Mouse (Mus musculus) forebrain, postnatal 0 days (tissue): ENCODE measurements around the gene Krtap3-3. TPM values are rescaled to one million over a fixed set of nuclear protein-coding genes. Genes with fewer than 3 reads are reported as not detected.

Source experiments
- ATAC-seq: fragments of 200-750 bp; cut with Nextera tagmentation; 2 replicates; pipeline ENCODE4 v1.8.0; 2017; ENCODE audit warnings: mild to moderate bottlenecking, moderate library complexity
- DNase-seq: peaks from one replicate; pipeline ENCODE4 v3.0.0-alpha.2; 2015
- H3K27ac ChIP-seq: fragments of 300-500 bp; sonication (generic); 2 replicates; pipeline ENCODE4 v1.5.1; 2014; ENCODE audit warnings: low read depth, mild to moderate bottlenecking, antibody characterized with exemption, low read length, moderate library complexity, mixed read lengths
- H3K27me3 ChIP-seq: fragments of 300-500 bp; sonication (generic); 2 replicates; pipeline ENCODE4 v1.6.1; 2014; ENCODE audit warnings: mild to moderate bottlenecking, low read length, mixed read lengths; ENCODE audit not compliant: insufficient read depth
- H3K36me3 ChIP-seq: fragments of 300-500 bp; sonication (generic); 2 replicates; pipeline ENCODE4 v1.6.1; 2014; ENCODE audit warnings: mild to moderate bottlenecking, moderate library complexity; ENCODE audit not compliant: insufficient read depth
- H3K4me1 ChIP-seq: fragments of 300-500 bp; sonication (generic); 2 replicates; pipeline ENCODE4 v1.6.1; 2014; ENCODE audit warnings: antibody characterized with exemption; ENCODE audit not compliant: insufficient read depth
- H3K4me2 ChIP-seq: fragments of 300-500 bp; sonication (generic); 2 replicates; pipeline ENCODE4 v1.6.1; 2014; ENCODE audit warnings: low read depth, mild to moderate bottlenecking, moderate library complexity
- H3K4me3 ChIP-seq: fragments of 300-500 bp; sonication (generic); 2 replicates; pipeline ENCODE4 v1.5.1; 2014; ENCODE audit warnings: low read depth, low read length, mixed read lengths
- H3K9ac ChIP-seq: fragments of 300-500 bp; sonication (generic); 2 replicates; pipeline ENCODE4 v1.6.1; 2014; ENCODE audit warnings: mild to moderate bottlenecking
- H3K9me3 ChIP-seq: fragments of 300-500 bp; sonication (generic); 2 replicates; pipeline ENCODE4 v1.6.1; 2016; ENCODE audit warnings: low read length
- CTCF ChIP-seq: sonication (generic); IDR thresholded peaks from 2 replicates; pipeline ENCODE4 v1.5.1; 2016; ENCODE audit warnings: antibody characterized with exemption, control low read depth, low read depth
- WGBS: fragments of 180-500 bp; shearing (Covaris S2); extraction: QIAGEN DNeasy Blood & Tissue Kit; methylation state at CpG from one replicate; pipeline ENCODE4 v1.1.7; 2014; 5-methylcytosine and 5-hydroxymethylcytosine counted together
- polyA plus RNA-seq: library from polyadenylated mRNA; unstranded; fragments of >200 nt; fragmentation: Nextera tagmentation; extraction: Ambion mirVana; gene quantifications from 2 replicates; pipeline ENCODE4 v1.2.1, GENCODE M21; 2015
- total RNA-seq: library from RNA; depleted of rRNA; stranded (reverse); fragments of >200 nt; gene quantifications from 2 replicates; pipeline ENCODE4 v1.2.3, GENCODE M21; 2014; rRNA removed

The Krtap3-3 gene
- total and polyA plus RNA-seq, 2 experiments from 2014 or later: not detected

- Histone ChIP-seq H3K4me2 (no peak within 1 kb of the TSS), H3K4me3 (no peak within 1 kb of the TSS), H3K27ac (no peak within 1 kb of the TSS), H3K36me3 (no peaks in the 10 kb centered on the region), H3K9me3 (no peaks in the 10 kb centered on the region), H3K4me1 (no peaks in the 10 kb centered on the region), H3K9ac (no peak within 1 kb of the TSS), H3K27me3 (no peaks in the 10 kb centered on the region)
- no peak for TF ChIP-seq CTCF
- DNase-seq (no peak), ATAC-seq (no peak)
- 95% methylated on average over 2 of the region's 2 CpGs for whole genome bisulfite sequencing
These were observed 6.1 kb upstream of the Krtap3-3 start, which contains the start of gene Krtap3-2 for GRCm38 (mm10) chr11:99556753-99557152. Krtap3-2 (minus strand) TSS chr11:99556853.

GRCm38 (mm10) chr11:99556195-99556594 lies 5.5 kb upstream of the Krtap3-3 start:
- no peak for ATAC-seq
- TF ChIP-seq CTCF: no peak
- 94% methylated on average over 2 of the region's 2 CpGs for WGBS

DNA sequence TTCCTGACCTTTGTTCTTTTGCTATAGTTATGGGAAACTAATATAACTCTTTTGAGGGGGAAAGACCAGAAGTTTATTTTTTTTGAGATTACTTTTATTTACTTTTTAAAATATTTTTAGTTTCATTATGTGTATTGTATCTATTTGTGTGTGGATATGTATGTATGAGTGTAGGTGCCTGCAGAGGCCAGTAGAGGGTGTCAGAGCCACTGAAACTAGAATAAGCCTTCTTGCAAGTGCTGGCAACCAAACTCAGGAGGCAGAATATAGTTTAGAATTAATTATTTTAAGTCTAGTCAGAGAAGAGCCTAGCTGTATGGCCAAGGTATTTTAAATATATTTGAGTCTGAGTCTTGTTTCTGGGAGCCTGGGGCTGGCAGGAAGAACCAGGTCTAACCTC lies 2.8 kb downstream of the Krtap3-3 start:
- ATAC-seq (no peak), DNase-seq (no peak)
- H3K4me1 ChIP-seq: no peaks in the 10 kb centered on the region
- H3K4me3 ChIP-seq: no peak overlapping the region
- no peak overlapping the region for H3K4me2 ChIP-seq
- H3K9me3 ChIP-seq: no peaks in the 10 kb centered on the region
- no peak overlapping the region for H3K27ac ChIP-seq
- no peaks in the 10 kb centered on the region for H3K36me3 ChIP-seq
- H3K9ac ChIP-seq: no peak overlapping the region
- no peak for TF ChIP-seq CTCF
- no peaks in the 10 kb centered on the region for H3K27me3 ChIP-seq

More at GRCm38 (mm10) chr11:99556195-99556594, 5.5 kb upstream of the Krtap3-3 start:
- H3K9ac ChIP-seq: no peak overlapping the region
- H3K27me3 ChIP-seq: no peaks in the 10 kb centered on the region
- no peak overlapping the region for H3K4me3 ChIP-seq
- no peaks in the 10 kb centered on the region for H3K36me3 ChIP-seq
- DNase-seq: no peak
- no peaks in the 10 kb centered on the region for H3K4me1 ChIP-seq
- no peak overlapping the region for H3K27ac ChIP-seq
- H3K9me3 ChIP-seq: no peaks in the 10 kb centered on the region
- H3K4me2 ChIP-seq: no peak overlapping the region

- Histone ChIP-seq H3K27me3 (no peaks in the 10 kb centered on the region), H3K4me1 (no peaks in the 10 kb centered on the region), H3K4me3 (no peak overlapping the region), H3K4me2 (no peak overlapping the region), H3K9me3 (no peaks in the 10 kb centered on the region), H3K9ac (no peak overlapping the region), H3K36me3 (no peaks in the 10 kb centered on the region), H3K27ac (no peak overlapping the region)
- ATAC-seq (peak; percentile 45; the same call in 1 of the 2 replicates), DNase-seq (peak; percentile 22)
- no peak for TF ChIP-seq CTCF
- 27% methylated on average over 9 of the region's 9 CpGs for WGBS
These were observed 10.9 kb downstream of the Krtap3-3 start for GRCm38 (mm10) chr11:99539721-99540120.

- H3K27ac ChIP-seq: no peak within 1 kb of the TSS
- no peak for TF ChIP-seq CTCF
- ATAC-seq (no peak), DNase-seq (no peak)
- H3K27me3 ChIP-seq: no peaks in the 10 kb centered on the region
- H3K4me3 ChIP-seq: no peak within 1 kb of the TSS
- no peak within 1 kb of the TSS for H3K4me2 ChIP-seq
- H3K9ac ChIP-seq: no peak within 1 kb of the TSS
- 88% methylated on average over 13 of the region's 13 CpGs for WGBS
- no peaks in the 10 kb centered on the region for H3K4me1 ChIP-seq
- H3K9me3 ChIP-seq: no peaks in the 10 kb centered on the region
- H3K36me3 ChIP-seq: no peaks in the 10 kb centered on the region
These were observed 29.3 kb downstream of the Krtap3-3 start, which contains the start of gene Krt39 for GRCm38 (mm10) chr11:99521288-99521860. Krt39 (minus strand) TSS chr11:99521338.

DNA sequence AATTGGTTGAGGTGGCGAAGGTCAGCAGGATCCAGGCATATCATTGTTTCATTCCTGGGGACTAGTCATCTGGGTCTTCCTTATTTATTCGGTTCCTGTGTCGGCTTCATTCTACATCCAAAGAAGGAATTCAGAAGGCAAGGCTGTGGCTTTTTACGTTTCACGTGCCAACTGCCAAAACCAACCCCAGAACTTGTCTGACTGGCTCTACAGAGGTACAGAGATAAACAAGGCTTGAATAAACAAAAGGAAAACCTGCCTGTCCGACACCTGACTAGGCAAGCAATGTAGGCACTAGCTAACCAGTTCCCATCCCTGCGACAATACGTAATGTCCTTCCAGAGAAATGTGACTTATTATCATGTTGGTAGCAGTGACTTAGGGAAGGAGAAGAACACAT lies 36.6 kb downstream of the Krtap3-3 start:
- Histone ChIP-seq H3K4me3 (no peak overlapping the region), H3K27me3 (no peaks in the 10 kb centered on the region), H3K9ac (no peak overlapping the region), H3K27ac (no peak overlapping the region), H3K4me2 (no peak overlapping the region), H3K4me1 (no peaks in the 10 kb centered on the region), H3K36me3 (no peaks in the 10 kb centered on the region), H3K9me3 (no peaks in the 10 kb centered on the region)
- TF ChIP-seq CTCF: no peak
- ATAC-seq: no peak
- no peak for DNase-seq
- WGBS: 90% methylated on average over 8 of the region's 8 CpGs

Other genes with a start within 250 kb of the Krtap3-3 start
Only the 30 nearest of the 34 such genes appear.
- not detected in 2 replicates for gene Krt25, start 227.9 kb downstream of the Krtap3-3 start, total RNA-seq
- gene Krt25, start 227.9 kb downstream of the Krtap3-3 start, polyA plus RNA-seq: 0.11 and 0.24 TPM in 2 replicates
- 0.14 TPM in 1 of 2 replicates, not detected in the other for gene Krt26, start 212.9 kb downstream of the Krtap3-3 start, total RNA-seq
- 0.12 and 0.15 TPM in 2 replicates for gene Krt26, start 212.9 kb downstream of the Krtap3-3 start, polyA plus RNA-seq
- gene Krt27, start 199.8 kb downstream of the Krtap3-3 start, total RNA-seq: 0.23 TPM in 1 of 2 replicates, not detected in the other
- gene Krt27, start 199.8 kb downstream of the Krtap3-3 start, polyA plus RNA-seq: 0.10 TPM in 1 of 2 replicates, not detected in the other
- gene Krt28, start 176.0 kb downstream of the Krtap3-3 start, total RNA-seq: 0.15 and 0.19 TPM in 2 replicates
- 0.24 and 0.48 TPM in 2 replicates for gene Krt28, start 176.0 kb downstream of the Krtap3-3 start, polyA plus RNA-seq
- gene Krt10, start 161.5 kb downstream of the Krtap3-3 start, total RNA-seq: 4.0 and 7.1 TPM in 2 replicates
- gene Krt10, start 161.5 kb downstream of the Krtap3-3 start, polyA plus RNA-seq: 36.3 and 43.3 TPM in 2 replicates
- gene Krt12, start 128.6 kb downstream of the Krtap3-3 start, total RNA-seq: 0.14 and 1.6 TPM in 2 replicates
- gene Krt12, start 128.6 kb downstream of the Krtap3-3 start, polyA plus RNA-seq: 1.3 and 2.0 TPM in 2 replicates
- gene Krt20, start 112.7 kb downstream of the Krtap3-3 start, total RNA-seq: not detected in 2 replicates
- gene Krt20, start 112.7 kb downstream of the Krtap3-3 start, polyA plus RNA-seq: 0.09 and 0.10 TPM in 2 replicates
- gene Krt23, start 57.7 kb downstream of the Krtap3-3 start, total RNA-seq: 0.08 TPM in 1 of 2 replicates, not detected in the other
- 0.20 and 0.53 TPM in 2 replicates for gene Krt23, start 57.7 kb downstream of the Krtap3-3 start, polyA plus RNA-seq
- gene Krt39, start 29.5 kb downstream of the Krtap3-3 start, total RNA-seq: not detected in 2 replicates
- gene Krt39, start 29.5 kb downstream of the Krtap3-3 start, polyA plus RNA-seq: not detected in 2 replicates
- gene Krt40, start 7.7 kb downstream of the Krtap3-3 start, total RNA-seq: not detected in 2 replicates
- not detected in 2 replicates for gene Krt40, start 7.7 kb downstream of the Krtap3-3 start, polyA plus RNA-seq
- not detected in 2 replicates for gene Krtap3-2, start 6.0 kb upstream of the Krtap3-3 start, total RNA-seq
- not detected in 2 replicates for gene Krtap3-2, start 6.0 kb upstream of the Krtap3-3 start, polyA plus RNA-seq
- not detected in 2 replicates for gene Gm11939, start 8.6 kb upstream of the Krtap3-3 start, total RNA-seq
- gene Gm11939, start 8.6 kb upstream of the Krtap3-3 start, polyA plus RNA-seq: not detected in 2 replicates
- gene Krtap3-1, start 15.8 kb upstream of the Krtap3-3 start, total RNA-seq: not detected in 2 replicates
- not detected in 2 replicates for gene Krtap3-1, start 15.8 kb upstream of the Krtap3-3 start, polyA plus RNA-seq
- gene Krtap1-5, start 30.2 kb upstream of the Krtap3-3 start, total RNA-seq: not detected in 2 replicates
- gene Krtap1-5, start 30.2 kb upstream of the Krtap3-3 start, polyA plus RNA-seq: not detected in 2 replicates
- not detected in 2 replicates for gene Krtap1-4, start 32.8 kb upstream of the Krtap3-3 start, total RNA-seq
- gene Krtap1-4, start 32.8 kb upstream of the Krtap3-3 start, polyA plus RNA-seq: not detected in 2 replicates
- gene Krtap1-3, start 40.5 kb upstream of the Krtap3-3 start, total RNA-seq: not detected in 2 replicates
- gene Krtap1-3, start 40.5 kb upstream of the Krtap3-3 start, polyA plus RNA-seq: not detected in 2 replicates
- gene Krtap9-3, start 47.2 kb upstream of the Krtap3-3 start, total RNA-seq: not detected in 2 replicates
- not detected in 2 replicates for gene Krtap9-3, start 47.2 kb upstream of the Krtap3-3 start, polyA plus RNA-seq
- gene Gm11938, start 52.4 kb upstream of the Krtap3-3 start, total RNA-seq: not detected in 2 replicates
- not detected in 2 replicates for gene Gm11938, start 52.4 kb upstream of the Krtap3-3 start, polyA plus RNA-seq
- gene Gm11937, start 59.3 kb upstream of the Krtap3-3 start, total RNA-seq: not detected in 2 replicates
- not detected in 2 replicates for gene Gm11937, start 59.3 kb upstream of the Krtap3-3 start, polyA plus RNA-seq
- gene Krtap2-4, start 64.0 kb upstream of the Krtap3-3 start, total RNA-seq: not detected in 2 replicates
- not detected in 2 replicates for gene Krtap2-4, start 64.0 kb upstream of the Krtap3-3 start, polyA plus RNA-seq
- not detected in 2 replicates for gene Gm11562, start 69.6 kb upstream of the Krtap3-3 start, total RNA-seq
- gene Gm11562, start 69.6 kb upstream of the Krtap3-3 start, polyA plus RNA-seq: not detected in 2 replicates
- not detected in 2 replicates for gene Krtap4-1, start 77.4 kb upstream of the Krtap3-3 start, total RNA-seq
- not detected in 2 replicates for gene Krtap4-1, start 77.4 kb upstream of the Krtap3-3 start, polyA plus RNA-seq
- gene Krtap4-2, start 84.2 kb upstream of the Krtap3-3 start, total RNA-seq: not detected in 2 replicates
- not detected in 2 replicates for gene Krtap4-2, start 84.2 kb upstream of the Krtap3-3 start, polyA plus RNA-seq
- not detected in 2 replicates for gene Krtap4-7, start 93.2 kb upstream of the Krtap3-3 start, total RNA-seq
- gene Krtap4-7, start 93.2 kb upstream of the Krtap3-3 start, polyA plus RNA-seq: not detected in 2 replicates
- not detected in 2 replicates for gene Gm11555, start 99.4 kb upstream of the Krtap3-3 start, total RNA-seq
- not detected in 2 replicates for gene Gm11555, start 99.4 kb upstream of the Krtap3-3 start, polyA plus RNA-seq
- gene Gm11563, start 108.1 kb upstream of the Krtap3-3 start, total RNA-seq: not detected in 2 replicates
- gene Gm11563, start 108.1 kb upstream of the Krtap3-3 start, polyA plus RNA-seq: not detected in 2 replicates
- not detected in 2 replicates for gene Krtap4-6, start 115.1 kb upstream of the Krtap3-3 start, total RNA-seq
- not detected in 2 replicates for gene Krtap4-6, start 115.1 kb upstream of the Krtap3-3 start, polyA plus RNA-seq
- gene Gm14190, start 139.9 kb upstream of the Krtap3-3 start, total RNA-seq: not detected in 2 replicates
- not detected in 2 replicates for gene Gm14190, start 139.9 kb upstream of the Krtap3-3 start, polyA plus RNA-seq
- not detected in 2 replicates for gene Gm14180, start 183.4 kb upstream of the Krtap3-3 start, total RNA-seq
- gene Gm14180, start 183.4 kb upstream of the Krtap3-3 start, polyA plus RNA-seq: not detected in 2 replicates
- not detected in 2 replicates for gene Gm11595, start 222.0 kb upstream of the Krtap3-3 start, total RNA-seq
- not detected in 2 replicates for gene Gm11595, start 222.0 kb upstream of the Krtap3-3 start, polyA plus RNA-seq